Mouse (Mus musculus) small intestine, adult 2 months (tissue): ENCODE data around the gene Amfr.

Experiments
- CTCF ChIP-seq: fragments of 200-500 bp; IDR thresholded peaks from 2 replicates; pipeline ENCODE4 v1.5.1; 2012; ENCODE audit warnings: low read depth, mild to moderate bottlenecking, control low read depth, inconsistent platforms, low read length, moderate library complexity, mixed read lengths; ENCODE audit not compliant: insufficient replicate concordance, insufficient read length; ENCODE audit errors: extremely low read depth
- POLR2A ChIP-seq: fragments of 200-500 bp; IDR thresholded peaks from 2 replicates; pipeline ENCODE4 v1.6.1; 2012; ENCODE audit warnings: low read depth, mild to moderate bottlenecking, control low read depth, inconsistent platforms, low read length, moderate library complexity

GRCm38 (mm10) chr8:94009243-94009845 is 3.3 kb downstream of the Amfr start:
- no peak for TF ChIP-seq CTCF
- no peak for TF ChIP-seq POLR2A
